Mouse (Mus musculus) embryonic fibroblast, embryonic 13.5 days (primary cell): Measurements from ENCODE around the gene Fyco1.

Experiments used
- CTCF ChIP-seq: IDR thresholded peaks from 2 replicates; pipeline ENCODE4 v1.5.1; 2011; ENCODE audit warnings: mild to moderate bottlenecking, control low read depth, low read length, moderate library complexity, borderline replicate concordance; ENCODE audit not compliant: insufficient read depth
- POLR2A ChIP-seq: IDR thresholded peaks from 2 replicates; pipeline ENCODE4 v1.6.1; 2011; ENCODE audit warnings: low read depth, mild to moderate bottlenecking, control low read depth, low read length, moderate library complexity

GRCm38 (mm10) chr9:123846490-123846889, 5.2 kb downstream of the Fyco1 start:
- TF ChIP-seq CTCF (no peak), POLR2A (no peak)
